Comparison of ENCODE assay signal across 10 mouse cellular contexts in the genomic region with DNA sequence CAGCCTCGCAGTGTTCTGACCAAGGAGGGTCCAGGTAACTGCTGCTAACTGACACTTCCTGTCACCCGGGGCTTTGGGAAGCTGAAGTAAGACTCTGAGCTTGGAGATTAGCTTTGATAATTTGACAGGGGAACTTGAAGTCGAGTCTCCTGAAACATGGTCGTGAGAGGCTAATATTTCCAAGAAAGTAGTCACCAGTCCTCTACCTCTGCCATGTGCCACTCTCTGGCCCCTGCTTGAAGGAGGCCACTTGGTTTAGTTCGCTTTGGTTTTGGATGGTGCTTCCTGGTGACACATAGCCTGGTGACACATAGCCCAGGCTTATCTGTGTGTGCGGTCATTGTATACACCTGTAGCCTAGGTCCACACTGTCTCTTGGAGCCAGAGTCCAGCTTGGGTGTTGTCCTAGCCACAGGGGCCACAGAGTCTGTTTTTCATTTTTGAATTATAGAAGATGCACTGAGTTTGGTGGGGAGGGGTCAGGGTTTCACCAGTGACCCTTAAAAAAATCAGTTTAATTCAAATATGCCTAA. TPM values are rescaled to one million over a fixed set of nuclear protein-coding genes. Genes with fewer than 3 reads are reported as not detected.
DNase-seq lines count a peak whose midpoint lies in the region; ATAC-seq lines count a peak whose summit lies in the region.
"Had no signal": no experiment of that assay in that cellular context is flagged by ENCODE, and none has a peak within 500 bp of the region (broad histone marks: within the 10 kb centered on the region; RNA-seq: fewer than 3 reads in every experiment).

A gene (plus strand): TSS at position 51 of the 533 bp plus-strand sequence.

- no peaks in the 10 kb centered on the region for H3K4me1 ChIP-seq in kidney, embryonic 14.5 days (ENCODE audit: control insufficient read depth, insufficient read depth, low read length)
- H3K4me1 ChIP-seq in heart, embryonic 10.5 days: peaks cover 12% of the 10 kb centered on the region
- no peaks in the 10 kb centered on the region for H3K4me1 ChIP-seq in neural tube, embryonic 14.5 days (ENCODE audit: control insufficient read depth, insufficient read depth, low read length)
- H3K4me1 ChIP-seq: liver, embryonic 15.5 days had no signal

- H3K36me3 ChIP-seq in kidney, embryonic 14.5 days (ENCODE audit: control insufficient read depth, insufficient read depth, low read length): no peaks in the 10 kb centered on the region
- H3K36me3 ChIP-seq in heart, embryonic 10.5 days: no peaks in the 10 kb centered on the region
- no peaks in the 10 kb centered on the region for H3K36me3 ChIP-seq in neural tube, embryonic 14.5 days (ENCODE audit: control insufficient read depth, insufficient read depth, low read length)
- H3K36me3 ChIP-seq: G1E; liver, embryonic 15.5 days had no signal

- no peaks in the 10 kb centered on the region for H3K9me3 ChIP-seq in kidney, embryonic 14.5 days (ENCODE audit: control insufficient read depth, low read length)
- H3K9me3 ChIP-seq in heart, embryonic 10.5 days: no peaks in the 10 kb centered on the region
- no peaks in the 10 kb centered on the region for H3K9me3 ChIP-seq in neural tube, embryonic 14.5 days (ENCODE audit: control insufficient read depth, low read length)
- H3K9me3 ChIP-seq: G1E; liver, embryonic 15.5 days had no signal

- no peak within 1 kb of the TSS for H3K9ac ChIP-seq in kidney, embryonic 14.5 days (ENCODE audit: low read depth, low read length)
- no peak within 1 kb of the TSS for H3K9ac ChIP-seq in neural tube, embryonic 14.5 days (replicated peaks; ENCODE audit: low read depth, low read length)
- H3K9ac ChIP-seq: liver, embryonic 15.5 days had no signal

- WGBS in kidney, embryonic 14.5 days: 51% methylated on average over 6 of the region's 6 CpGs
- WGBS in heart, embryonic 10.5 days: 48% methylated on average over 6 of the region's 6 CpGs
- WGBS in neural tube, embryonic 14.5 days: 71% methylated on average over 6 of the region's 6 CpGs

- no peak for DNase-seq in kidney, adult 9 months
- no peak for DNase-seq in adrenal gland, postnatal 10 days
- no peak for DNase-seq in heart, embryonic 10.5 days (ENCODE audit: low spot score)
- DNase-seq in layer of hippocampus, postnatal 14 days (ENCODE audit: low spot score in 2 of 2): no peak
- DNase-seq in natural killer cell, adult 2 months (ENCODE audit: low spot score in 2 of 2): no peak

- no peak within 1 kb of the TSS for H3K27ac ChIP-seq in kidney, embryonic 14.5 days (ENCODE audit: low read depth, low read length)
- H3K27ac ChIP-seq in heart, embryonic 10.5 days: no peak within 1 kb of the TSS
- no peak within 1 kb of the TSS for H3K27ac ChIP-seq in neural tube, embryonic 14.5 days (ENCODE audit: low read depth, low read length)
- H3K27ac ChIP-seq: liver, embryonic 15.5 days had no signal

- H3K4me3 ChIP-seq in kidney, embryonic 14.5 days (ENCODE audit: low read length): no peak within 1 kb of the TSS
- no peak within 1 kb of the TSS for H3K4me3 ChIP-seq in heart, embryonic 10.5 days
- no peak within 1 kb of the TSS for H3K4me3 ChIP-seq in neural tube, embryonic 14.5 days (ENCODE audit: low read depth, low read length)
- H3K4me3 ChIP-seq: liver, embryonic 15.5 days had no signal

- no peak within 1 kb of the TSS for H3K4me2 ChIP-seq in kidney, embryonic 14.5 days (replicated peaks; ENCODE audit: low read depth, low read length)
- no peak within 1 kb of the TSS for H3K4me2 ChIP-seq in neural tube, embryonic 14.5 days (ENCODE audit: low read depth, low read length)
- H3K4me2 ChIP-seq: liver, embryonic 15.5 days had no signal

- no peaks in the 10 kb centered on the region for H3K27me3 ChIP-seq in kidney, embryonic 14.5 days (ENCODE audit: control insufficient read depth, insufficient read depth, low read length)
- H3K27me3 ChIP-seq in heart, embryonic 10.5 days (ENCODE audit: insufficient read depth, poor library complexity, severe bottlenecking): peaks cover 60% of the 10 kb centered on the region
- H3K27me3 ChIP-seq in neural tube, embryonic 14.5 days (ENCODE audit: control insufficient read depth, insufficient read depth, low read length): no peaks in the 10 kb centered on the region
- H3K27me3 ChIP-seq: liver, embryonic 15.5 days had no signal

- ATAC-seq in kidney, embryonic 14.5 days (ENCODE audit: low FRiP score, low TSS enrichment): no peak
- no peak for ATAC-seq in neural tube, embryonic 14.5 days (ENCODE audit: low read depth)
- ATAC-seq in granulocyte monocyte progenitor cell, adult 5-6 weeks (replicated peaks; ENCODE audit: poor library complexity, severe bottlenecking): no peak

RNA-seq across cellular contexts. Expression of the gene that starts here (rescaled TPM):
- 42.0 and 45.7 TPM in 2 replicates for polyA plus RNA-seq in kidney, embryonic 14.5 days (2014; fragmentation: Nextera tagmentation; extraction: Ambion mirVana)
- 10 to 100 TPM; 37.0 to 58.7 TPM for total RNA-seq in adrenal gland, postnatal 10 days (2021)
- polyA plus RNA-seq in heart, embryonic 10.5 days (2016; fragmentation: Nextera tagmentation; extraction: Ambion mirVana): 61.4 and 65.4 TPM in 2 replicates
- 10 to 100 TPM; 24.4 to 26.5 TPM for total RNA-seq in layer of hippocampus, postnatal 14 days (2021)
- 30.1 and 32.5 TPM in 2 replicates for polyA plus RNA-seq in neural tube, embryonic 14.5 days (2014; fragmentation: Nextera tagmentation; extraction: Ambion mirVana)
- total RNA-seq in granulocyte monocyte progenitor cell, adult 5-6 weeks (2014; fragmentation: Nextera tagmentation): 6.5 and 17.4 TPM in 2 replicates
- total RNA-seq in granulocyte monocyte progenitor cell, adult 5-6 weeks (2017): 5.2 and 11.3 TPM in 2 replicates
- polyA plus RNA-seq: G1E had no signal
